Mouse (Mus musculus): Measurements from ENCODE around the gene Tcfl5.
A peak's percentile ranks its signal among the peaks of the same experiment; 100 is the strongest.

Tcfl5 gene

DNA sequence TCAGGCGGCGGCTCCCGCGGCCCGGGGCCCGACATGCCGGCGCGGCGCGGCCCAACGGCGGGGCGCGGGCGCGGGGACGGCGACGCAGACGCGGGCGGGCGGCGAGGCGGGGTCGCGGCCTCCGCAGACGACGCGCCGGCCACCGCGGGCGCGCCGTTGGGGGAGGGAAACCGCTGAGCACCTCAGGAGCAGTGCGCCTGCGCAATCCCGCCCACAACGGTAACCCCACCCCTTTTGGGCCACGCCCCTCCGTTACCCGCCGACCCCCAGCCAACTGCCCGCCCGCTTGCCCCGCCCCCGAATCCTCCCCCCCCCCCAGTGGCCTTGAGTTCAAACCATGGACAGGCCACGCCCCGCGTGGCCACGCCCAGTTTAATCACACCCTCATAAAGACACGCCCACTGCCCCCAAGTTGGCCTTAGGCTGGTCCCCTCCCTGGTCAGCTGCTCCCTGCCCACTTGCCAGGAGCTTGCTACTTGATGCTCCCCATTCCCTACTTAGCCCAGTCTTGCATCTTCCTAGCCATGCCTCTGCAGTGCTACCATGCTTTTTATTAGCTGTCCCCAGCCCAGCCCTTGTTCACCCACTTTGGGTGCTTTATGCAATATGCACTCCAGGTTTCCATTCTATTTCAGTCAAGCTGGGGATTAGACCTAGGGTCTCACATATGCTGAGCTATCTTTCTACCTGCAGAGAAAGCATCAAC is at the start of gene Tcfl5:
TSS of gene Tcfl5 (minus strand) at position 154 of the 706 bp plus-strand sequence.
- DNase-seq (ENCODE audit: low spot score in 2 of 2): no peak

DNA sequence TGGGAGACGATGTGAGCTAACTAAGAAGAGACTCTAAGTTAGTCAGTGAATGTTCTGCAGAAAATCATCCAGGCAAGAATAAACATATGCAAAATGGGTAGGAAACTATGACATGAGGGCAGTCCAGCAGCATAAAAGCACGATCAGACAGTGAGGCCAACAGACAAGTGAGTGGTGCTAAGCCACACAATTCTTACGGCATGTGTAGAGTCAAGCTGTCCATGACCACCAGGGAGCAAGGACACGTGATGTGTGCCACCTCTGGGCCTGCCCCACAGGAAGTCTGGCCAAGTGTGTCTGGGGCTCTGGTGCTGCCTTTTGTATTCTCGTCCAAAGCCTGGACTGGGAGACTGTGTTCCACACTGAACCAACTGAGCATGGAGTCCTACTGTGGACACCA is 47.3 kb upstream of the Tcfl5 start:
- DNase-seq (ENCODE audit: low spot score in 2 of 2): peak in 1 of 2 experiments; percentile 21

GRCm38 (mm10) chr2:180684031-180684430 is 41.5 kb upstream of the Tcfl5 start:
- no peak for DNase-seq (ENCODE audit: low spot score in 2 of 2)

GRCm38 (mm10) chr2:180683524-180683923 is 41.0 kb upstream of the Tcfl5 start:
- DNase-seq (ENCODE audit: low spot score in 2 of 2): no peak

- no peak for DNase-seq (ENCODE audit: low spot score in 2 of 2)
Observed at GRCm38 (mm10) chr2:180681225-180681624, 38.7 kb upstream of the Tcfl5 start.

GRCm38 (mm10) chr2:180678609-180679140 is 36.2 kb upstream of the Tcfl5 start:
- DNase-seq (ENCODE audit: low spot score in 2 of 2): peak; percentile 64 to 76

GRCm38 (mm10) chr2:180676706-180677105 is 34.2 kb upstream of the Tcfl5 start:
- no peak for DNase-seq (ENCODE audit: low spot score in 2 of 2)

GRCm38 (mm10) chr2:180662008-180662407 is 19.5 kb upstream of the Tcfl5 start:
- DNase-seq (ENCODE audit: low spot score in 2 of 2): no peak

GRCm38 (mm10) chr2:180660521-180660920 is 18.0 kb upstream of the Tcfl5 start:
- DNase-seq (ENCODE audit: low spot score in 2 of 2): no peak

GRCm38 (mm10) chr2:180659353-180660150 is 17.0 kb upstream of the Tcfl5 start:
- no peak for DNase-seq (ENCODE audit: low spot score in 2 of 2)

- DNase-seq (ENCODE audit: low spot score in 2 of 2): no peak
Observed at GRCm38 (mm10) chr2:180658381-180658780, 15.9 kb upstream of the Tcfl5 start.

DNA sequence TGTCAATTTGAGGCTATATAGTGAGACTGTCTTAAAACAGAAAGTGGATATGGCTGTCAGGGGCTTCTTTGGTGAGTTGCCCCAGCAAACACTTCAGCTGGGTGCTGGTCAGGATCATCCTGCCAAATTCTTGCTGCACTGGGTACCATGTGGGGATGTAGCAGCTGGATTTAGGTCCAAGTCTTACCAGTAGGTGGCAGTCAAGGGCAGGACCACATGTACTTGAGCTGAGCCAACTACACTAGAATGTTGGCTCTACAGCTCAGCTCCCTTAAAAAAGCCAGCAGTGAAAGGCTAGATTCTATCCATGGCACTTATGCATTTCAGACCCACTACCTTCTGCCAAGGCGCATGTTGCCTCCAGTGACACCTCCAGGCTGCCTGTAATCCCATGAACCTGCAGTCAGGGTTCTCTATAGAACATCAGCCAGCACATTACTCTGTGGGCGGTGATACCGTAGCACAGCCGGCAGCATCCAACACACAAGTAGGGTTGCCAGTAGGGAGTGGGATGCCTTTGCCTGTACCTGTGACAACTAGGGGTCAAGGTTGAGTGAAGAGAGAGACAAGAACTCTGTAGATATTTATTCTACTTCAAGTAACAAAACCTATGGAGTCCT is 15.0 kb upstream of the Tcfl5 start:
- DNase-seq (ENCODE audit: low spot score in 2 of 2): peak; percentile 29 to 60

GRCm38 (mm10) chr2:180655150-180655549 is 12.6 kb upstream of the Tcfl5 start:
- no peak for DNase-seq (ENCODE audit: low spot score in 2 of 2)

DNA sequence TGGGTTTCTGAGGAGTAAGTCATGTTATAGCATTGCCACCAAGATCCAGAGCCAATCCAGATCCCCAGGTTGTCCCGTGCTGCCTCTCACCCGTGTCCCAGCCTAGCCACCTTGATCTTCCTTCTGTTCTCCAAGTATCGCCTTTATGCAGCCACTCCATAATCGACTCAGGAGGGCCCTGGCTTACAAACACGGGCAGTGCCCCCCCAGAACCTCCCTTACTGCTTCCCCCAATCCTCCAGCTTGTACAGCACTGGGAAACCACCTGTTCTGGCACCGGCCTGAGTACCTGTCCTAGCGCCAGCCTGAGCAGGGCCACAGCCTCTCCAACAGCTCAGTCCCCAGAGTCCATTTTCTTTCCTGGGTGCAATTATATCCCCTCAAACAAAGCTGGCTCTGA is 12.2 kb upstream of the Tcfl5 start:
- no peak for DNase-seq (ENCODE audit: low spot score in 2 of 2)

GRCm38 (mm10) chr2:180646841-180647240 is 4.3 kb upstream of the Tcfl5 start:
- no peak for DNase-seq (ENCODE audit: low spot score in 2 of 2)

GRCm38 (mm10) chr2:180643626-180644025 is 1.1 kb upstream of the Tcfl5 start:
- no peak for DNase-seq (ENCODE audit: low spot score in 2 of 2)

DNA sequence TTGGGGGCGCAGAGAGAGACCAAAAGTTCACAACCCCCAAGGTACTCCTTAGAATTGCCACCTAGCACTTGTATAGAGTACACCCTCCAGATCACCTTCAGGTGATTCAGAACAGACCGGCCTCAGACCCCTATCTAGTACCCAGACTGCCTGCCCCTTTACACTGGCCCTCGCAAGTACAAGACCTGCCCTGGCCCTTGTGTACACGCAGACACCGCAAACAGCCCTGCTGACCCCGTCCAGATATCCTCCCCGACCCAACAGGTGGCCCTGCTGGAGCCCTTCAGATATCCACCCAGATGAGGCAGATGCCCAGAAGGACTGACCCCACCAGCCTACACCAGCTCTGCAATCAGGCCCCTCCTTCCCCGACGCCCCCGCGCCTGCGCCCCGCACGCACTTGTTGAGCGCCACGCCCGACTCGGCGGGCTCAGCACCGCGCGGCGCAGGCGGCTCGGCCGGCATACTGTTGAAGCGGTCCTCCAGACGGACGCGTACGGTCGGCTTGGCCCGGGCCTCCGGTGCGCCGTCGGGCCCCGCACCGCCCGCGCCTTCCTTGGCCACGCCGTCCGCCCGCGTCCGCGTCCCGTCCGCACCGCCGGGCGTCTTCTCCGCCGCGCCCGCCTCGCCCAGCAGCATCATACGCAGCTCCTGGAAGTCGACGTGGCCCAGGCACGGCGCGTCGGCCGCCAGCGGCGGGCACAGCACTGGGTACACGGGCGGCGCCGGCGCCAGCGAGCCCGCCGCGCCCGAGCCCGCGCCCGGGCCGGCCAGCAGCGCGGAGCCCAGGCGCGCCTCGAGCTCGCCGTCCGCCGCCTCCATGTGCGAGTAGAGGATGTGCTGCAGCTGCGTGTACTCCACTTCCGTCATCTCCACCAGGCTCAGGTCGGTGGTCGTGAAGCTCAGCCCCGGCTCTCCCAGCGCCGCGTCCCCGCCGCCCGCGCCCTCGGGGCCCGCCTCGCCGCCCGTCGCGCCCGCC is 643 bp downstream of the Tcfl5 start:
- DNase-seq (ENCODE audit: low spot score in 2 of 2): no peak

- DNase-seq (ENCODE audit: low spot score in 2 of 2): no peak
Observed at GRCm38 (mm10) chr2:180611882-180612281, 30.6 kb downstream of the Tcfl5 start.

DNA sequence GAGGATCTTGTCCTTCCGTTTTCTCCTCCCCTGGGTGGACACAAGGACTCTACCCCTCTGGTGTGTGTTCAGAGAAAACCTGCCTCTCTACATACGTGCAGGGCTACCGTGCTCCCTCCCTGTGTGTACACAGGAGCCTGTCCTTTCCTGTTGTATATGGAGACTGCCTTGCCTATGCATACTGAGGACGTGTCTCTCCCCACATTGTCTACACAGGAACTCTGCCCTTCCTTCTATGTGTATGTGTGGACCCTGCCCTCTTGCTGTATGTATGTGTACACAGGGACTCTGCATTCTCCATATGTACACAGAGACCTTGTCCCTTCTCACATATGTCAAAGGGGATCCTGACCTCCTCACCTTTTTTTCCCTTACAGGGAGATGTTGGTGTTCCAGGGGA is 32.2 kb downstream of the Tcfl5 start:
- DNase-seq (ENCODE audit: low spot score in 2 of 2): no peak

- DNase-seq (ENCODE audit: low spot score in 2 of 2): peak in 1 of 2 experiments; percentile 19
Observed at GRCm38 (mm10) chr2:180604781-180605180, 37.7 kb downstream of the Tcfl5 start.

- no peak for DNase-seq (ENCODE audit: low spot score in 2 of 2)
Observed at GRCm38 (mm10) chr2:180600569-180601021, 41.9 kb downstream of the Tcfl5 start.
